Mouse (Mus musculus): ENCODE measurements around the gene 4930523C07Rik. TPM values are rescaled to one million over a fixed set of nuclear protein-coding genes. Genes with fewer than 3 reads are reported as not detected.

4930523C07Rik gene
- polyA plus RNA-seq, 1 experiment from 2014 or later: 35.2 TPM

DNA sequence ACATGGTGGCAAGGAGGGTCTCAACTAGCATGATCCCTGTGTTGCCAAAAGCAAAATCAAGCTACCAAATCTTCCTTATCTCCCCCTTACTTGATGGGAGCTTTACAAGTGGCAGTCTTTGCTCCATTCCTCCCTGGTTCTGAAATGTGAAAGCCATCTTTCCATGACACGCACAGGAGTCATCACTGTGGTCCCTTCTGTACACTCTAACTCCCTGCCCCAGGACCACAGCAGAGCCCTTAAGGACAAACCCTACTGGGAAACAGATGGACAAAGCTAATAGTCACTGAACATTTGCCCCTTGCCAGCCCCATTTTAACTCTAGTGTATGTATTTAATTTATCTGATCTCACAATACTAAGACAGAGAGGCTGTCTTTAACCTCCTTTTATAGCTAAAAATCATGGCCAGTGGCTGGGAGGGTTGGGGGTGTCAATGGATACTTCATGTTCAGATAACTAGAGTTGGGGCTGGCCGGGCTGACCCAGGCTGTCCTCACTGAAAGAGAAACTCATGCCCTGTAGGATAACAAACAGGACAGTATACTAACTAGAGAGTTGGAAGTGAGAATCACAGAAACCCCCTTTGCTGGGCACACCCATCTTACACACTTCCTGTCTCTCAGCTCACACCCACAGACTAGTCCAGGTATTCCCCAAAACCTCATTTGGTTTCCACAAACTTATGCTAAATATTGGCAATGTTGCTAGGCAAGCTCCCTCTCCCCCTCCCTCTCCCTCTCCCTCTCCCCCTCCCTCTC lies 8.6 kb downstream of the 4930523C07Rik start:
- no peak overlapping the region for H3K9ac ChIP-seq (ENCODE audit: low read depth, low read length)
- H3K4me3 ChIP-seq (replicated peaks; ENCODE audit: low read depth, low read length): no peak overlapping the region
- H3K36me3 ChIP-seq (ENCODE audit: insufficient read depth, low read length): no peaks in the 10 kb centered on the region
- no peak overlapping the region for H3K4me2 ChIP-seq (ENCODE audit: low read length)
- no peaks in the 10 kb centered on the region for H3K27me3 ChIP-seq (ENCODE audit: insufficient read depth, low read length)
- H3K27ac ChIP-seq: no peak overlapping the region
- 90% methylated on average over 2 of the region's 2 CpGs for WGBS
- no peaks in the 10 kb centered on the region for H3K9me3 ChIP-seq (replicated peaks; ENCODE audit: low read length)
- DNase-seq (ENCODE audit: low spot score) (no peak), ATAC-seq (replicated peaks; ENCODE audit: low FRiP score, low read depth) (no peak)
- no peaks in the 10 kb centered on the region for H3K4me1 ChIP-seq (replicated peaks; ENCODE audit: insufficient read depth, low read length)
- no peak for TF ChIP-seq CTCF (IDR thresholded peaks at IDR 0.05; ENCODE audit: low read depth)

DNA sequence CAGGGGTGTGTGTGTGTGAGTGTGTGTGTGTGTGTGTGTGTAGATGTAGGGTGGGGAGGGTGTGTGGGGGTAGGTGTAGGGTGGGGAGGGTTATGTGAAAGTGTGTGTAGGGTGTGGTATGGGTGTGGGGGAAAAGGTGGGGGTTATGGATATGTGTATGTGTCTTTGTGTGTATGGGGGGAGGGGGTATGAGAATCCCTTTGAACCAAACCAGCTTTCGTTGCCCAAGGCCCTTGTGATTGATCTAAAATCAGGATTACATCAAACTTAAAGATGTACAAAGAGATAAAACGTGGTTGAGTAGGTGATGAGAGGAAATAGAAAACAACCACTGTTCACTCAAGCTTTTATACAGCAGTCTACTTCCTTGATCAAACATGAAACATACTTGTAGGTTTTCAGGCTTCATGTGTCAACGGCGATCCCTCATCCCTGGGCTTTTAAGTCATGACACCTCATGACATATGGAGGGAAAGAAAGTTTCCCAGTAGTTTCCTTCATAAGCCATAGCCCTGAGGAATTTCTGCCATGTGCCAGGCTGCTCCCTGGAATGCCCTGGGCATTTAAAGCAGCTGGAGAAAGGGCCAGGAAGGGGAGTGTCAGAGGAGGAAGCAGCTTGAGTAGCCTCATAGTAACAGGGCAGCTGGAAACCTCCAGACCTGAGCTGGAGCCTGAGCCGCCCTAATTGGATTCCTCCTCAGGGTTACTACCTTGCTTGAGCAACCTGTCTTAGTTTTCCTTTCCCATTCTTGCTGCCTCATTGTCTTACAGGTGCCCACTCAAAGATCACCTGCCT lies 9.5 kb downstream of the 4930523C07Rik start:
- Histone ChIP-seq H3K4me2 (ENCODE audit: low read length) (no peak overlapping the region), H3K9ac (ENCODE audit: low read depth, low read length) (no peak overlapping the region), H3K4me1 (replicated peaks; ENCODE audit: insufficient read depth, low read length) (0 out of 2 replicates have a peak, but pooled peaks cover 4% of the 10 kb centered on the region), H3K27me3 (ENCODE audit: insufficient read depth, low read length) (no peaks in the 10 kb centered on the region), H3K9me3 (replicated peaks; ENCODE audit: low read length) (no peaks in the 10 kb centered on the region), H3K27ac (no peak overlapping the region; the same call in 1 of the 2 replicates), H3K4me3 (replicated peaks; ENCODE audit: low read depth, low read length) (no peak overlapping the region), H3K36me3 (ENCODE audit: insufficient read depth, low read length) (no peaks in the 10 kb centered on the region)
- DNase-seq (ENCODE audit: low spot score): no peak
- no peak for TF ChIP-seq CTCF (IDR thresholded peaks at IDR 0.05; ENCODE audit: low read depth)
- no peak for ATAC-seq (replicated peaks; ENCODE audit: low FRiP score, low read depth)
- WGBS: 68% methylated on average over 5 of the region's 5 CpGs

DNA sequence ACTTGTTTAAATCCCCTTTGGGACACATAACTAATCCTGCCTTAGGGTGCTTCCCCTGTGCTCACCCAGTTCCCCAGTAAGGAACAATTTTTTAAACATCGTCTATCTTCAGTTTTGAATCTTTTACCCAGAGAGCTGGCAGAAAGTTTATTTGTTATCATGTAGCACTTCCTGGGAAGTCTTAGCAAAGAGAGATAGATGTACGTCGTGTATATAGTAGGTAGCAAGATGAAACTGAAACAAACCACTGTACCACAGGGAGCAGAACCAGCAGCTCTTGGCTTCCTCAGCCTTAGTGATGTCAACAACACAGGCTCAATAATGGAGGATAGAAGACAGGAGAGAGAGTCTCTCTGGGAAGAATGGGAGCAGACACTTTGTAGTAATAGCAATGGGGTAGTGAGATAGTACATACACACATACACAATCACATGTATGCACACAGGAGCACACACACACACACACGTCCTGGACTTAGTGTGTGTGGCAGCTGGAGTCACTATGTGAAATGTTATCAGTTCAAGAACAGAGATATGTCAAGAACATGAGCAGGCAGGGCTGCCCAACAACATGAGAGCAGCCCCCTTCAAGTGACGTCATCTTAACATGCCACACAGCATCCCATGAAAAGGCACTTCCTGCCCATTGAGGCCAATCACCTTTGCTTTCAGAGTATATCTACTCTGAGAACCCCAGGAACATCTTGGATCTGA lies 10.3 kb downstream of the 4930523C07Rik start:
- no peak overlapping the region for H3K4me2 ChIP-seq (ENCODE audit: low read length)
- DNase-seq (ENCODE audit: low spot score): no peak
- TF ChIP-seq CTCF (IDR thresholded peaks at IDR 0.05; ENCODE audit: low read depth): no peak
- H3K36me3 ChIP-seq (ENCODE audit: insufficient read depth, low read length): no peaks in the 10 kb centered on the region
- H3K4me1 ChIP-seq (replicated peaks; ENCODE audit: insufficient read depth, low read length): 0 out of 2 replicates have a peak, but pooled peaks cover 4% of the 10 kb centered on the region
- WGBS: 78% methylated on average over 5 of the region's 5 CpGs
- no peak overlapping the region for H3K4me3 ChIP-seq (replicated peaks; ENCODE audit: low read depth, low read length)
- no peaks in the 10 kb centered on the region for H3K9me3 ChIP-seq (replicated peaks; ENCODE audit: low read length)
- H3K27me3 ChIP-seq (ENCODE audit: insufficient read depth, low read length): no peaks in the 10 kb centered on the region
- no peak for ATAC-seq (replicated peaks; ENCODE audit: low FRiP score, low read depth)
- no peak overlapping the region; the same call in 1 of the 2 replicates for H3K27ac ChIP-seq
- H3K9ac ChIP-seq (ENCODE audit: low read depth, low read length): no peak overlapping the region

DNA sequence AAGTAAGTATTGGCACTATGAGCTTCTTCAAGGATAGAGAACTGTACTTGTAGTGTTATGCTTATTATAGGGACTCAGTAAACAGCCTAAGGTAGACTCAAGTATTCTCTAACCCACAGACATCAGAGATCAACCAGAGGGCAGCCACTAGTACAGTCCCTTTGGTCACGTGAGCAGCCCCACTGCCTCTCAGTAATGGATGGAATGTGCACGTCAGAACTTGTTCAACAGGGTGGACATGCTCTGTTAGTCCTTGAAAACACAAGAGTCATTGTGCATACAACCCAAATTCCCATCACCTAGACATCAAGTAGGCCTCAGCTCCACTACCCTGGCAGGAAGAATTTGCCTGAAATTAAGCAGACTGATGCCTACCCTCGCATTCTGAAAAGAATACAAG lies 13.5 kb downstream of the 4930523C07Rik start:
- no peak for TF ChIP-seq CTCF (IDR thresholded peaks at IDR 0.05; ENCODE audit: low read depth)
- H3K9me3 ChIP-seq (replicated peaks; ENCODE audit: low read length): no peaks in the 10 kb centered on the region
- 0 out of 2 replicates have a peak overlapping the region, but pooled peaks have one; percentile 43 for H3K27ac ChIP-seq
- no peak overlapping the region for H3K4me3 ChIP-seq (replicated peaks; ENCODE audit: low read depth, low read length)
- no peak overlapping the region for H3K4me2 ChIP-seq (ENCODE audit: low read length)
- 0 out of 2 replicates have a peak, but pooled peaks cover 4% of the 10 kb centered on the region for H3K4me1 ChIP-seq (replicated peaks; ENCODE audit: insufficient read depth, low read length)
- H3K36me3 ChIP-seq (ENCODE audit: insufficient read depth, low read length): no peaks in the 10 kb centered on the region
- no peaks in the 10 kb centered on the region for H3K27me3 ChIP-seq (ENCODE audit: insufficient read depth, low read length)
- peak; percentile 57 for DNase-seq (ENCODE audit: low spot score)
- WGBS: 54% methylated on average over 3 of the region's 3 CpGs
- peak; percentile 88 for ATAC-seq (replicated peaks; ENCODE audit: low FRiP score, low read depth)
- no peak overlapping the region for H3K9ac ChIP-seq (ENCODE audit: low read depth, low read length)

DNA sequence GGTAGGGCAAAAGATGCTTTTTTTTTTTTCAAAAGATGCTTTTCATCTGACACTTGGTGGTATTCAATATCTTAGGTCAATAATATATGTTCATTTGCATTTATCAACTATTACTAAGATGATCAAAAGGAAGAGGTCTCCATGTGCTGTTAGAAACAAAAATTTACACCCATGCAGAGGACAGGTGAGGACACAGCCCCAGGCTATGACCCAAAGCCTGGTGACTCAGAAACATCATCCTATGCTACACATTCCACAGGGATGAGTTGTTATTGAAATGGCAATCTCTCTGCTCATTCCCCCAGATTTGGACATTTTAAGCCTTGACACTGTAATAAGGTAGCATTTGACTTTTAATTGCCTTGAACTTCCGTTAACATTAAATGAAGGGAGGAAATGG lies 15.7 kb downstream of the 4930523C07Rik start:
- Histone ChIP-seq H3K9ac (ENCODE audit: low read depth, low read length) (no peak overlapping the region), H3K4me3 (replicated peaks; ENCODE audit: low read depth, low read length) (no peak overlapping the region), H3K27me3 (ENCODE audit: insufficient read depth, low read length) (no peaks in the 10 kb centered on the region), H3K36me3 (ENCODE audit: insufficient read depth, low read length) (no peaks in the 10 kb centered on the region), H3K27ac (no peak overlapping the region), H3K9me3 (replicated peaks; ENCODE audit: low read length) (no peaks in the 10 kb centered on the region), H3K4me2 (ENCODE audit: low read length) (no peak overlapping the region), H3K4me1 (replicated peaks; ENCODE audit: insufficient read depth, low read length) (0 out of 2 replicates have a peak, but pooled peaks cover 4% of the 10 kb centered on the region)
- ATAC-seq (replicated peaks; ENCODE audit: low FRiP score, low read depth) (no peak), DNase-seq (ENCODE audit: low spot score) (no peak)
- 48% methylated on average over 1 of the region's 1 CpGs for WGBS
- no peak for TF ChIP-seq CTCF (IDR thresholded peaks at IDR 0.05; ENCODE audit: low read depth)

DNA sequence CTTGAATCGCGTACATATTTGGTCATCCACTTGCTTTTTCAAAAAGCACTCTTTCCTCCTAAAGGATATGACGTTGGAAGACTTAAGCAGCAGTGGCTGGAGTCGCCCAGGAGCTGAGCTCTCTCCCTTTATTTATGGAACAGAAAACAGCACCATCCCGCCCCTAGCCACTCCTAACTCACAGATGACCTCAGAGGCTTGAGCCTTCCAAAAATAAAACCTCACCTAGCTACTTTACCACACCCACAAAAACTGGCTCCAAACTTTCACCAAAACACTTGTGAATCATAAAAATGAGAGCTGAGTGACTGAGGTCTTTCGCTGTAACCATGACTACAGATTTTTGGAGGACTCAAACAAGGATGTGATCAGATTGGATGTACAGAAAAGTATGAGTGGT lies 16.4 kb downstream of the 4930523C07Rik start:
- 0 out of 2 replicates have a peak, but pooled peaks cover 4% of the 10 kb centered on the region for H3K4me1 ChIP-seq (replicated peaks; ENCODE audit: insufficient read depth, low read length)
- TF ChIP-seq CTCF (IDR thresholded peaks at IDR 0.05; ENCODE audit: low read depth): no peak
- no peaks in the 10 kb centered on the region for H3K9me3 ChIP-seq (replicated peaks; ENCODE audit: low read length)
- no peak overlapping the region for H3K4me3 ChIP-seq (replicated peaks; ENCODE audit: low read depth, low read length)
- DNase-seq (ENCODE audit: low spot score) (no peak), ATAC-seq (replicated peaks; ENCODE audit: low FRiP score, low read depth) (no peak)
- no peak overlapping the region for H3K9ac ChIP-seq (ENCODE audit: low read depth, low read length)
- H3K36me3 ChIP-seq (ENCODE audit: insufficient read depth, low read length): no peaks in the 10 kb centered on the region
- 50% methylated on average over 6 of the region's 6 CpGs for WGBS
- no peaks in the 10 kb centered on the region for H3K27me3 ChIP-seq (ENCODE audit: insufficient read depth, low read length)
- H3K27ac ChIP-seq: no peak overlapping the region
- no peak overlapping the region for H3K4me2 ChIP-seq (ENCODE audit: low read length)

Measured in kidney, postnatal 0 days (tissue).